Mouse (Mus musculus): ENCODE data around the gene Wnt9a.
"Not testable (repeated sequence)": the region's sequence is repeated elsewhere in the genome, so short reads cannot be mapped to it uniquely, and the experiment has no call there.

Gene Wnt9a

GRCm38 (mm10) chr11:59335150-59335549, 28.4 kb downstream of the Wnt9a start:
- no peak for DNase-seq (ENCODE audit: low spot score)

DNA sequence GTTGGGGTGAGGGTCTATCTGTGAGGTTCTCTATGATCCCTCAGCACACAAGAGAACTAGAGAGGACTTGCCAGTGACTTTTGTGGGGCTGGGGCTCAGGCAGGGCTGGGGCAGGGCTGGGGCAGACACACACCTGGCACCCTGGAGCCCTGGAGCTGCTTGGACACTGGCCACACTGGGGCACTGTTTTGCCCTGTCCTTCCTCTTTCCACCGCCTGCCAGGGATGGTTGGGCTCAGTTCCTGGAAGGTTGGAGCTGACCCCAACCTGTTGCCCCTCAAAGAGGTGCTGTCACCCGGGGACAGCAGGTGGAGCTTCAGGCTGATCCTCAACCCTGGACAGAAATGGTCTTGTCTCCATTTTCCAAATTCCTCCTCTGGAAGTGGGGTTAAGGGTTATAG, 29.2 kb downstream of the Wnt9a start:
- DNase-seq (ENCODE audit: low spot score) = no peak

DNA sequence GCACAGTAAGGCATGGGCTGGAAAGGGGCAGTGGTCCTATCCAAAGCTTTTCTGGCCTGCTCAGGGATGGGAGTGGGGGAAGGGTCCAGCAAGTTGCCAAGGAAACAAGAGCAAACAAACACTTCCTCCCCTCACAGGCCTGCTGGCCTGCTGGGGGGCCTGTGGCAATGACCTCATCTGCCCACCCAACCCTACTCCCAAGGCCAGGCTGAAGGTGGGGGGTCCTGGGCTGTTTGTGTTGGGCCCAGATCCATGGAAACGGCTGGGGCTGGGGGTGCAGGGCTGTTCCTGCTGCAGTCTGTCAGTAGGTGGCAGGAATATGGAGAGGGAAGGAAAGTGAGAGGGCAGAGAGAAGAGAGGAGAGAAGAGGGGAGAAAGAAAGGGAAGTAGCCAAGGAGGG, 29.7 kb downstream of the Wnt9a start:
- no peak for DNase-seq (ENCODE audit: low spot score)

DNA sequence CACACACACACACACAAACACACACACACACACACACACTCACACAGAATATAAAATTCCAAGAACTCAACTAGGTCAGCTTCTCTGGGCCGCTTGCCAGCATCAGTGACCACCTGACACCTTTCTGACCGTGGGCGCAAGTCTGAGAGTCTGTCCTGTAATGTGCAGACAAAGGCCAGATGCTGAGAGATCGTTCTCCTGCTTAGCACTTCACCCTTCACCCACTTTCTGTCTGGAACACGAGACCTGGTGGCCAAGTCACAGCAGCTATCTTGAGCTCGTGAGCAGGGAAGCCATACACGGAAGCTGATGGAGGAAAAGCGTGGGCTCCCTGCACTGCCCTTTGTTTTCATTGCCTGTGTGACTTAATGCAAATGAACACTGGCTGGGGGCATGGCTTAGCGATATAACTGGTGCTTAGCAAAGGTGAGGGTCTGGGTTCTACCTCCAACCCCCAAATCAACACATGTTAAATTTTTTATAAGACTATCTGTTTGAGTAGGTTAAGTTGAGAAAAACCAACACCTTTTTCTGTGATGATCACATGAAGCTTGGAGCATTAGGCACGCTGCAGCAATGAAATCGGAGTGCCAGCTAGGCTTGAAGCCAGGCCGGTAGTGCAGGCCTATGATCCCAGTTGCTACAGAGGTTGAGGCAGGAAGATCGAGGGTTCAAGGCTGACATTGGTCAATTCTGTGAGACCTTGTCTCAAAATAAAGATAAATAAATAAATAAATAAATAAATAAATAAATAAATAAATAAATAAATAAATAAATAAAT, 31.4 kb downstream of the Wnt9a start:
- no peak for DNase-seq (ENCODE audit: low spot score)

GRCm38 (mm10) chr11:59338736-59339120, 32.0 kb downstream of the Wnt9a start:
- DNase-seq (ENCODE audit: low spot score) = no peak

DNA sequence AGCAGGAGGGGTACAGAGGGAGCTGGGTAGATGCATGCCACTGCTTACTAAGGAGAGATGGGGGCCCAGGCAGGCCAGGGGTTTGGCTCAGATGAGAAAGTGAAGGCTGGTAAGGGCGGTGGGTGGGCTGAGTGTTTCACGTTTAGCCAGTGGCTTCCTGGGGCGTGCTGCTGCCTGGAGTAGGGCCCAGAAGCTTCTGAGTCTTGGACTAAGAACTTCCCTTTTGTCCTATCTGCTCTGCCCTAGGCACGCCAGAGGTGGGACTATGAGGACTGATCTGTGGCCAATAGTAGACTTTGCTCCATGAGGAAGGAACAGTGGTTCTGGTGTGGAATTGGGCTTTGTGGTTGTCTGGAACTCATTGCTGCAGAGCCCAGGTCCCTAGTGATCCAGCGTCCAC, 36.2 kb downstream of the Wnt9a start:
- no peak for DNase-seq (ENCODE audit: low spot score)

GRCm38 (mm10) chr11:59346166-59346910, 39.6 kb downstream of the Wnt9a start:
- DNase-seq (ENCODE audit: low spot score) = no peak

DNA sequence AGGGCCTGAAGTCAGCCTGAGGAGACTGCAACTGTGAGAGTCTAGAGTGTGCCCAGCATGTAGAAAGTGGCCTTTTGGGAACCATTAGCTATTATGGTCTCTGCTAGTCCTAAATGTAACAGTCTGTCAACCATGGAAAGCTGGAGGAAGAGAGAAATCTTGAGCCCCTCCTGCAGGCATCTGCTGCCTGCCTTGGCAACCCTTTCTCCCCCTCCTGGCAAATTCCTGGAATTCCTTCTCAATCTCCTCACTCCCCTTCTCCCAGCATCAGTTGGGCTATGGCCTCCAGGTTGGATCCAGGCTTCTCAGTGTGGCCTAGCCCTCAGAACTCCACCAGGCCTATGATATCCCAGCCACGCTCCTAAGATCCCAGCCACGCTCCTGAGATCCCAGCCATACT, 43.6 kb downstream of the Wnt9a start:
- DNase-seq (ENCODE audit: low spot score) = no peak

- DNase-seq (ENCODE audit: low spot score) = no peak
Measured at GRCm38 (mm10) chr11:59354793-59355192, 48.1 kb downstream of the Wnt9a start.

DNA sequence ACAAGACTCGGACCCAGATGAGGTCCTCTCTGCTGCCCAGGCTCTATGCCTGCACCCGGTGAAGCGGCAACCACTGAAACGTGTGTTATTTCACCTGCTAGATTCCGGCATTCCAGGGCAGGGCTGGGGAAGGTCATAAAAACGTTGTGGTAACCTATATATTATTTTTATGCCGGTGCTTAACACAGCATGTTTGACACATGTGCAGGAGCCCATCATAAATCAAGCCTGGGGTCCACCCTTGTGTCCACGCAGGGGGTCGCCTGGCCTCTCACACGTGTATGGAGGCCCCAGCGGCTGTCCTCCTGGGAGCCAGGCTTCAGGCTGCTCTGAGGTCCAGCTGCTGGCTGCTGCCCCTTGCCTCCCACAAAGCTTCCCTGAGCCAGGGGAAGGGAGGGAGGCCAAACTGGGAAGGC, 50.2 kb downstream of the Wnt9a start:
- DNase-seq (ENCODE audit: low spot score) = no peak

DNA sequence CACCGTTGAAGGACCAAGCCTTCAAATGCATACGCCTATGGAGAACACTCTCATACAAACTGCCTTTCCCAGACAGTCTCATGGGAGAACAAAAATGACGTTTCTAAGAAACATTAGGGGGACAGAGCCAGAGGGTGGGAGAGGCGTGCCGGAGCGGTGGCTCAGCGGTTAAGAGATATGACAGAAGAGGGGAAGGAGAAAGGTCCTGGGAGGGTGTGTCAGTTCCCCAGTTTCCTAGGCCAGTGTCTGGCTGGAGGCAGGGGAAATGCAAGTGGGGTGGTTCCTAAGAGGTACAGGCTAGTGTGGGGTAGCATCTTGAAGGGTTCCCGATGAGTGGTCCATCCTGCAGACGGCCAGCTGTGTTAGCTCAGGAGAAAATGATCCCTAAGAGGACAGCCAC, 54.6 kb downstream of the Wnt9a start:
- no peak for DNase-seq (ENCODE audit: low spot score)

- DNase-seq (ENCODE audit: low spot score) = no peak
Measured at GRCm38 (mm10) chr11:59364007-59364406, 57.3 kb downstream of the Wnt9a start.

DNA sequence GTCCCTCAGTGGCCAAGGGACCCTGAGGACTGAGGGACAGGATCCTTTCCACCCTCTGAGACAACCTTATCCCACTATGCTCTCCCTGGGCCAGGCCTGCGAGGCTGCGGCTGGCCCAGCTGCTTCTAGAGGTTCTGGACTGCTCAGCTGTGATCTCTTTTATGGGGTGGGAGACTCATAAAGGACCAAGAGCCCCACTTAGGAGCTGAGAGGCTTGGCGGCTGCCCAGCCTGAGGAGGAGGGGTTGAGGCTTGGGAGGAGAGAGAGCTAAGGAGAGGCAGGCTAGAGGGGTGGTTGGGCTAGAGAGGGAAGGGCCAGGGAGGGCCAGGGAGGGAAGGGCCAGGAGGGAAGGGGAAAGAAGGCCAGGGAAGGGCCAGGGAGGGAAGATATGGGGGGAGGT, 57.7 kb downstream of the Wnt9a start:
- no peak for DNase-seq (ENCODE audit: low spot score)

GRCm38 (mm10) chr11:59366031-59366430, 59.3 kb downstream of the Wnt9a start:
- no peak for DNase-seq (ENCODE audit: low spot score)

DNA sequence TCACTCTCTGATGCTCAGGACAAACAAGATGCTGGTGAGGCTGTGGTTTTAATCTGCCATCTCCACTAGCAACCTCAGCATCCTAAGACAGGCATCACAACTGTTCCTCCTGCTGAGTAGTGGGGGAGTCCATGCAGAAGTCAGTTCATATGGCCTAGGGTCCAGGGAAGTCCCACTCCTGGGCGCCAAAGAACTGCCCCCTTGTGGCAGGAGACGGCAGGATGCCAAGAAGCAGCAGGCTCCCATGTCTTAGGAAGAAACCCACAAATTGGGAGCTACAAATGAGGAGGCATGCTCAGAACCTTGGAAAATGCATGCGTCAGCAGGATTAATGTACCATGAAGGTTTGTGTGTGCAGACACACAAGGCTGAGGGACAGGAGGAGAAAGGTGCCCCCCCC, 59.9 kb downstream of the Wnt9a start:
- DNase-seq (ENCODE audit: low spot score) = no peak

DNA sequence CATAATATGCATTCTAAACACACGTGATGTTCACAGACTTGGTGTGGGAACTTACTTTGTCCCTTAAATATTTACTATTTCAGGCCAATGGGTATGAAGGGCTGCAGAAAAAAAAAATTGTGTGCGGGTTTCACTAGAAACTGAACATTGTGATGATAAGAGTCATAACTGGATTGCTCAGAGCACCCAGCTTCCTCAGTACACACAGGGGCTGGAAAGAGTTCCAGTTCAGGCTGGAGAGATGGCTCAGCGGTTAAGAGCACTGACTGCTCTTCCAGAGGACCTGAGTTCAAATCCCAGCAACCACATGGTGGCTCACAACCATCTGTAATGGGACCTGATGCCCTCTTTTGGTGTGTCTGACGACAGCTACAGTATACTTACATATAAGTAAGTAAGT, 61.2 kb downstream of the Wnt9a start:
- not testable (repeated sequence) for DNase-seq (ENCODE audit: low spot score)

DNA sequence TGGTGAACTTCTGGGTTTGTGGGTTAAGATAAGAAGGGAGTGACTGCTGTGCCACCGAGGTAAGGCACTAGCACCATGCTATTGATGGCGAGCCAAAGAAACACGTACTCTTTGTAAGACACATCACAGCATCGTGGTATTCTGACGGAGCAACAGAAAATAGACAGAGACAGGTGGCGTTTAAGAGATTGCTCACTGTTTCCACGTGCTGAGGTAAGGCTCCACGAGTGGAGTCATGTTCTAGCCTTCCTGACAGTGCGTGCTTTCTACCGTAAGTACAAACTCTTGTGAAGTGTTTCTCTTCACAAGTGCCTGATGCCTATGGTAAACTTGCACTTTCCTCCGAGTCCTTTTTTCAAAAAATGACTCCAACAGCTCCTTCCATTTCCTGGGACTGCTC, 63.1 kb downstream of the Wnt9a start:
- DNase-seq (ENCODE audit: low spot score) = no peak

- no peak for DNase-seq (ENCODE audit: low spot score)
Measured at GRCm38 (mm10) chr11:59375475-59375874, 68.7 kb downstream of the Wnt9a start, which contains the start of gene Prss38. Gene Prss38, minus strand, starts transcription at chr11:59375657.

GRCm38 (mm10) chr11:59377999-59378398, 71.3 kb downstream of the Wnt9a start:
- DNase-seq (ENCODE audit: low spot score) = no peak

DNA sequence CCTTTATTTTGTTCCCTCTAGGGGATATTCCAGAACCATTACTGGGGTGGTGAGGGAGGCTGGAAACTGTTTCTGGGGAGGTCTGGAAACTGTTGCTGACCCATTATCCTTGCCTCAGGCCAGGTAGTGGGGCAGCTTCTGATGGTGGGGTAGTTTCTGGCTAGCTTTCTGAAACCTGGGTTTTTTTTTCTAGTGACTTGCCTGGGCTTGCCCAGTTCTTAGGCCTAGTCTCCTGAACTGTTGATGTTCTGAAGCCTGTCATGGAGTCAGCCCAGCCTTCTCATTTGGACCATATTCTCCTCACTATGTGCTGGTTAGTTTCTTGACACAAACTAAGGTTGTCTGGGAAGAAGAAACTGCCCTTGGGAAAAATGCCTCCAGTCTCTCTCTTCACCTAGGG, 72.8 kb downstream of the Wnt9a start:
- DNase-seq (ENCODE audit: low spot score) = no peak

Measured in spleen, adult 12 weeks (tissue).